Mouse (Mus musculus) spleen, adult 2 months (tissue): ENCODE data around the gene Ankrd13a.

ENCODE experiments used
- CTCF ChIP-seq: fragments of 200-500 bp; IDR thresholded peaks from 2 replicates; pipeline ENCODE4 v1.5.1; 2011; ENCODE audit warnings: mild to moderate bottlenecking, inconsistent platforms; ENCODE audit not compliant: insufficient read depth, insufficient read length, insufficient replicate concordance; ENCODE audit errors: extremely low read depth
- POLR2A ChIP-seq: fragments of 200-500 bp; IDR thresholded peaks from 2 replicates; pipeline ENCODE4 v1.6.1; 2011; ENCODE audit warnings: low read depth, low read length, inconsistent platforms

- no peak for TF ChIP-seq POLR2A
- TF ChIP-seq CTCF = no peak
Measured at GRCm38 (mm10) chr5:114808385-114808784, 33.9 kb downstream of the Ankrd13a start.
